Mouse (Mus musculus) lung, postnatal 10 days (tissue): ENCODE results near the gene Gabrb3.

ENCODE experiments used
- DNase-seq: peaks from one replicate; pipeline ENCODE4 v3.0.0; 2021

Gabrb3 gene

DNA sequence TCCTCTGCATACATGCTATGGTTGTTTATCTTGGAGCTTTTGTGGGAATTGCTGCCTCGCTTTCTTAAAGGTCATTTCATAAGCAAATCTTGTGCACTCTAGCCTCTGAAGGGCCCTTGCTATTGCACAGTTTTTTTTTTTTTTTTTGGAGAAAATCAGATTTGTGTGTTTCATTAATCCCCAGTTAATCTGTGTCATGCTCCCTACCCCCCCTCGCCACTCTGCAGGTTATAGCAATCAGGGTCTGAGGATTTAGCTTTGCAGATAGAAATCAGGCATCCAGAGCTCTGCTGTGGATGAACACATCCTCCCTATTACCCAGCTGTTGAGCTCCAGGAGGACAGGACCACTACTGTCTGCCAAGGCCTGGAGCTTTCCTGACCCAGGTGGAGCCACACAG lies at the start of gene Gabrb3:
Gene Gabrb3, plus strand, starts transcription at position 301 of the 400 bp plus-strand sequence.
- no peak for DNase-seq

DNA sequence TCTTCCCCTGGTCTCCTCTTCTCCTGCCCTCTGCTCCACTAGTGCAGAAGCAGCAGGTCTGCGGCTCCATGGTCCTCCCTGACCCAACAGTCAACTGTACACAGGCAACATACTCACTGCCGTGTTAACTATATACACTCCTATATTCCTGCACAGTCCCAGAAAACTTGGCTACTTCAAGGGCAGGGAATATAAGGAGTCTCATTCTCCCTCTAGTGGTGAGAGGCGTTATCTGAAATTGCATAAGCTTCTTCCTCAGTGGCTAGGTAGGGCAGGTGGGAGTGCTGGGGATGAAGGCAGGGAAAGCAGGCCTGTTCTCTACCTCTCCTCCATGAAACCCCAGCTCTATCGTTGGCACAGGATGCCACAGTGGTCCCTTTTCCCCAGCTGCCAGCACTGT lies 35.4 kb upstream of the Gabrb3 start:
- DNase-seq = peak; percentile 6

DNA sequence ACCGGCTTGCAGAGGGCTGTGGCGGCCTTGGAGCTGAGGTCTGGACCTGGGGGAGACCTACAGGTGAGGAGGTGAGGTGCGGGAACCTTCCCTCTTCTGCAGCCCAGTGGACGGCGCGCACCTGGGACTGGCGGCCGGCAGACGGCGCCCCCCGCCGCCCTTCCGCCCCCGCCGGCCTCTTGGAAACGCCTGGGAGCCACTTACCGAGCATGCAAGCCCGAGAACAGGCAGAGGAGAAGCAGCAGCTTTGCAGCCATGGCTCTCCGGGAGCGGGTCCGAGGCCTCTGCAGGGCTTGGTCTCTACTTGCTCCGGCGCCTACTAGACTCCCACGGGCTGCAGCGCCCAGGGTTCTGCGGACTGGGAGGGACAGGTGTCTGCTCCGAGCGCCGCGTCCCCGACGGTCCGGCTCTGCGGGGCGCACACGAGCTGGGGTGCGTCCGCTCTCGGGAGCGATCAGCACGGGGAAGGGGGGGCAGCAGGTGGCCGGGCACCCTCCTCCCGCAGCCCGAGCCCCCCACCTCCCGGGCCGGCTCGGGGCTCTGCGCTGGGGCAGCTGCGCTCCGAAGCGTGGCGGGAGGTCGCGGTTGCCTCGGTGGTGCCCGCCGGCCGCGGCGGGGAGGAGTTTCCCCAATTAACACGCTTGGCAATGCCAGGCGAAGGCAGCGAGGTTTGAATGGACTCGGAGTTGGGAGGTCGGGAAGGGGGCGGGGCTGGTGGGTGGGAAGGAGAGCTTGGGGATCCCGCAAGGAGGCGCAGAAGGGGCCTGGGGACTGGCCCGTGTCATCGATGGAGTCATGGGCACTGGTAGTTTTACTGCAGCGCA lies 32.8 kb upstream of the Gabrb3 start, which contains the start of gene Gabrg3:
Gene Gabrg3, minus strand, starts transcription at position 672 of the 824 bp plus-strand sequence.
- no peak for DNase-seq

GRCm38 (mm10) chr7:57387341-57387654 lies 32.2 kb upstream of the Gabrb3 start:
- DNase-seq = no peak

DNA sequence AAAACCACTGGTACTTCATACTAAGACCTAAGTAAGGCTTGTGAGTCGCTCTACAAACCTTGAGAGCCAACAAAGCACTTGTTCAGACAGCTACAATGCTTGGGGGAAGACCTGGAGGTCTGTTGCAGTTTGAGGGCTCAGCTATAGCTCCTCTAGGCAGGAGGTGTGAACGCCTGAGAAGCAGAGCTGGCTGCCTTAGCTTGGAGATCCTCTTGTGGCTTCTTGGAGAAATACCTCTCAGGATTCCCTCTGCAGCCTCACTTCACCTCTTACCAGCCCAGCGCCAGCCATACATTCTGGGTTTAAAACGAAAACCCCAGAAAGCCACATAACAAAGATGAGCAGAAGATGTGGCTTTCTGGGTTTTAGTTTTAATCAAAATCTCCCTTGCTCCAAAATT lies 29.4 kb upstream of the Gabrb3 start:
- DNase-seq = no peak

DNA sequence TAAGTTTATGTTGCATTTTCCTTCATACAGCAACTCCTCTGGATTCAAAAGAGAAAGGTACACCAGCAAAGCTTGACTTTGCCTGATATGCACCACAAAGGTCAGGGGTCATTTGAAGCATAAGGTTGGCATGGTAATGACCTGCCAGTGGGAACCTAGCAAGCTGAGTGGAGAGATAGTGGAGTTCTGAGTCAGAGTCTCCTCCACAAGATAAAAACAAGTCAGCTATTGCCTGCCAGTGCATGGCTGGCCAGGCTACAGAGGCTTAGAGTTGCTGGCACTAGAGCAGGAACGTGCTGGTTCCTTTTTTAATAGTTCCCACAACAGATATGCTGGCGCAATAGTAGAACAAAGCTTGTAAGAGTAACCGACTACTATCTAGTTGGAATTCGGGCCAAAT lies 25.9 kb upstream of the Gabrb3 start:
- no peak for DNase-seq

GRCm38 (mm10) chr7:57411163-57411562 lies 8.3 kb upstream of the Gabrb3 start:
- DNase-seq = no peak

GRCm38 (mm10) chr7:57412896-57413295 lies 6.6 kb upstream of the Gabrb3 start:
- no peak for DNase-seq

DNA sequence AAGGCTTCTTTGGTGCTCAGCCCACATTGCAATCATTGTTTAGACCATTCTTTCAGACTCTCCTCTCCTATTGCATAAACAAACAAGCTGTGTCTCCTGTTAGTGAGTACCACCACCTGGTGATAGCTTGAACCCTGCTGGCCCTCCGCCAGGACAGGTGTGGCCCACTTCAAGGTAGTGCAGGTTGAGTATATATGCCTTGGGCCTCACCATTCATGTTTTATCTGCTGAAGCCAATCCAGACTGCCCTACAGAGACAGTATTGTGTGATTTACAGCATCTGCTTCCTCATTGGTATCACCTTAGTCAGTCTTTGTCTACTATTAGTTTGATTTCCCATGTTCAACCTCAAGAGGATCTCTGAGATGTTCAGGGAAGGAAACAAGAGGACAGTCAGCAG lies 1.6 kb downstream of the Gabrb3 start:
- no peak for DNase-seq

GRCm38 (mm10) chr7:57422675-57423074 lies 3.2 kb downstream of the Gabrb3 start:
- DNase-seq = no peak

- no peak for DNase-seq
These were observed 28.7 kb downstream of the Gabrb3 start for GRCm38 (mm10) chr7:57448239-57448638.

- no peak for DNase-seq
These were observed 40.9 kb downstream of the Gabrb3 start for GRCm38 (mm10) chr7:57460354-57460753.

DNA sequence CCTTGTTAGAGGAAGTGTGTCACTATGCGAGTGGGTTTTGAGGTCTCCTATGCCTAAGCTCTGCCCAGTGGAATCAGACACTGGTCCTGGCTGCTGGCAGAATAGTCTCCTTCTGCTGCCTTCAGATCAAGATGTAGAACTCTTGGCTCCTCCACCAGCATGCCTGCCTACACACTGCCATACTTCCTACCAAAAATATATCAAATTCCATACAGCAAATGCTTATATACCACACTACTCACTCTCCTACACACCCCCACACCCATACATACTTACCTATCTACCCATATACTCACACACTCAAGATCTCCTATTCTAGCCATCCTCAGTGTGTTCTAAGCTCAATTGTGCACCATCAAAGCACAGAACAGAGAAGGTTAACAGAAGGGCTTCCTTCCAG lies 51.8 kb downstream of the Gabrb3 start:
- DNase-seq = no peak

DNA sequence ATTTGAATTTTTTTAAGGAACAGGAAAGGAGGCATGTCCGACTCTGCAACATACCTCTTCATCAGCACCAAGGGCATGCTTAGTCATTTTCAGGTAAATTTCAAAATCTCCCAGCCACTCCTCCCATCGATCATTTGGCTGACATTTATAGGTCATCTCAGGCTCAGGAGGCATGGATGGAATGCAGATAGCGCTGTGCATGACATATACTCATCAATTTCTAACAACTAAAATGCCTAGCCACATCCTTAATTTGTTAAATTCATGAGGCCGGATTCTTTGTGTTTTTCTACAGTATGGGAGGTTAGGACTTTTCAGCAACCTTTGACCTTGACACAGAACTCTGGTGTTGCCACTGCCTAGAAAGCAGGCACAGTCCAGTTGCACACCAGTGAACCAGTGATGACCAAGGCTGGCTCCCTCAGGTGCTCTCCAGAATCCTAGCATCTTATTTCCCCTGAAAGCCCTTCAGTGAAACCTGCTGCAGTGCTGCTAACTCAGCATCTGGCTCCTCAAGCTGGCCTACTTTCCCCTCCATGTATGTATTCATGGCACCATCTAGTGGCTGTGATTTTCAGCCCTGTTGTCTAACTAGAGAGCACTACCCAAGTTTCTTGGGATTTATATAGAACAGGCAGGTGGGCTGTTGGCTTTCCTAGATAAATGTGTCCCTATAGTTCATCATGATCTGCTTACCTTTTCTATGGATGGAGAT lies 54.5 kb downstream of the Gabrb3 start:
- peak; percentile 36 for DNase-seq

GRCm38 (mm10) chr7:57482896-57483295 lies 63.4 kb downstream of the Gabrb3 start:
- DNase-seq = no peak

GRCm38 (mm10) chr7:57486907-57487306 lies 67.4 kb downstream of the Gabrb3 start:
- no peak for DNase-seq

DNA sequence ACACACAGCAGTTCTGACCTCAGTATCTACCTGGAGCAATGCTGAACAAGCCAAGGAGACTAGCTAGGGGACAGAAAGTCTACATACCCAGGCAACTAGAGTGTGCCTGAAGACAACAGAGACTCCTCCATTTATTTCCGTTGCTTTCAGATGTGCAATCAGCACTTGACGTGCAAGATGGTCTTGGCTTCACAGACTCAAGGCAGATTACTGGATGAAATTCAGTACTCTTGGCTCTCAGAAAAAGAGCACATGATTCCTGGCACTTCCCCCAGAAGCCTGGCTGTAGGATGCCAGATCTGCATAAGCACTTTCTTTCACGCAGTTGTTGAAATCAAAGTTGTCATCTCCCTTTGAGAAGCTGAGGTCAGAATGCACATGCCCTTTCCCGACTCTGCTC lies 72.3 kb downstream of the Gabrb3 start:
- no peak for DNase-seq

GRCm38 (mm10) chr7:57502809-57503208 lies 83.3 kb downstream of the Gabrb3 start:
- DNase-seq = no peak

DNA sequence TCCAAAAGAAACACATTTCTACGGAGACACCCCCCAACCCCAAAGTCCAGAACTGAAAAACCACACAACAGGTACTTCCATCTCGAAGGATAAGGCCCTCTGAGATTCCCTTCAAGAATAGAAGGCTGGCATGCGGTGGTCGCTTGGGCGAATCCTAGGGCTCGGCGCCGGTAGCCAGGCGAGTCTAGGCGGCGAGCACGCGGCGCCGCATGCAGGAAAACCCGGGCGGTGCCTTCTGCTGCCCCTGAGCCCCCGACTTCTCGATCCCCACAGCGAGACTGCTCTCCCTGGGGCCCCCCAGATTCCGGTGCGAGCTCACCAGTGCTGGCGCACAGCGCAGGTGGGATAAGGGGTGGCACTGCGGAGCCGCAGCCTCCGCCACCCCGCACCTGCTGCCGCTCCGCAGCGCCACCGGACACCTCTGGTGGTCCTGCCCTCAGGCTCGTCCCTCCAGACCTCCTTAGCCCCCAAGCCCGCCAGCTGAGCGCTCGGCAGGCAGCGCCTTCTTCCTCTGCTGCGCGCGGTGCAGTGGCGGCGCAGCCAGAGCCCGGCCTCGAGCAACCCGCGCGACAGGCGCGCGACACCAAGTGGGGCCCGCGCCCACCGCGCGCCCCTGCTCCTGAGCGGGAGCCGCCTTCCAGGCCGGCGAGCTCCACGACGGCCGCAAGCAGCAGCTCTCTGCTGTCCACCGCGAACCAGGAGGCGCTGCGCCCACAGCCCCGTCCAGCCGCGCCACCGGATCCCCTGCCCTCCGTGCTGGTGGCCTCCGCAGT lies 89.6 kb downstream of the Gabrb3 start:
- no peak for DNase-seq

GRCm38 (mm10) chr7:57509681-57510141 lies 90.2 kb downstream of the Gabrb3 start, which contains the start of gene Gabra5:
Gene Gabra5 (minus strand): TSS chr7:57510059.
- no peak for DNase-seq

DNA sequence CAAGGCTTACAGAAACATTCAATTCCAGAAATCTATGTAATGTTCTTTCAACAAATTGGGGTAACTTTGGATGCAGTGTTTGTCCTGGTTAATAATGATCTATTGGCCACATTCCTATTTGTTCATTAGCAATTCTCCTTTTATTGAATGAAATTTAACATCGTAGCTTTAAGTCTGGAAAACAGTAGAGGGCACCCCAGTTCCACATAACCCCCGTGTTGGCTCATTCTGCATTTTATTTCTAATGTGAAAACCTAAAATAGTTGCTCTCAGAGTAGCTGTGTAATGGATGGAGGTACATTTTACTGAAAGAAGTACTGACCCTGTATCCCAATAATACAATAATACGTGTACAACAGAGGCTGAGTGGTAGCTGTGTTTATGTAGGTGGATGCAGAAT lies 93.5 kb downstream of the Gabrb3 start:
- DNase-seq = no peak

DNA sequence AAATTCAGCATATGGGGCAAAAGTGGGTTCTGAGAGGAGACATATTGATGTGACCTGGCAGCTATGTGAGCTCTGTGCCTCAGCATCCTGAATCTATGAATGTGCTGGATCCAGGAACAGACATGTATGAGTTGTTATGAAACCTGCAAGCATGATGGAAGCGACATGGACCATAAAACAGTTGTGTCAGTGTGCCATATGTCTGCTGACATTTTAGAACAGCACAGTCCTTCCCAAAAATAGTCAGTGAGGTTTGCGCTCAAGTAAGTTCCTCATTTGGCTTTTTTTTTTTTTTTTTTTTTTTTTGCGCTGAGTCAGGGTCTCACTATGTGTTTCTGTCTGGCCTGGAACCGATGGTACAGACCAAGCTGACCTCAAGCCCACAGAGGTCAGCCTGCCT lies 110.0 kb downstream of the Gabrb3 start:
- DNase-seq = no peak

DNA sequence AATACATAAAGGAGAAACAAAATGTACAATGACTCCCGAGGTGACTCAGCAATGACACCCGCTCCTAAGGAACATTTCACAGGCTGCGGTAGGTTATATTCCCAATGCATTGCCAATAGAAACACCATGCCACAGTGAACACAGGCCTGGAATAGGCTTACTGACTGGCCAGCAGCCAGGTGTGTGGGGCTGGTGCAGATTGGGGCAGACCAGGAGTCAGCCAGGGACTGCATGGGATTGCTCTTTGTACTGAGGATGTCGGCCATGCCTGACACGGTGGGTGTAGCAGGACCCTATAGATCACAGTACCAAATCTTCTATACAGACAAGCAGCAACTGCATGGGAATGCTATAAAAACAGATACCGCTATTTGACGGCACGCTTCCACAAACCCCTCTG lies 110.5 kb downstream of the Gabrb3 start:
- DNase-seq = no peak

- no peak for DNase-seq
These were observed 113.2 kb downstream of the Gabrb3 start for GRCm38 (mm10) chr7:57532676-57533075.
